Mouse (Mus musculus): ENCODE data around the gene Gm4303. TPM values are rescaled to one million over a fixed set of nuclear protein-coding genes. Genes with fewer than 3 reads are reported as not detected.
"Not testable (repeated sequence)": the region's sequence is repeated elsewhere in the genome, so short reads cannot be mapped to it uniquely, and the experiment has no call there.

Gene Gm4303
- not detected in 2 replicates for polyA plus RNA-seq (2014; fragmentation: Nextera tagmentation; extraction: Ambion mirVana)

- H3K4me1 ChIP-seq (replicated peaks; ENCODE audit: control insufficient read depth, insufficient read depth, low read length); H3K36me3 ChIP-seq (ENCODE audit: control insufficient read depth, insufficient read depth, low read length); H3K4me3 ChIP-seq (ENCODE audit: low read depth, low read length); H3K9me3 ChIP-seq (ENCODE audit: control insufficient read depth, low read length); H3K4me2 ChIP-seq (replicated peaks; ENCODE audit: low read depth, low read length); H3K27ac ChIP-seq (ENCODE audit: low read depth, low read length); H3K9ac ChIP-seq (ENCODE audit: low read depth, low read length); H3K27me3 ChIP-seq (ENCODE audit: control insufficient read depth, insufficient read depth, low read length); ATAC-seq (ENCODE audit: low FRiP score); DNase-seq (ENCODE audit: low spot score): not testable (repeated sequence)
- WGBS: no CpG with 5 or more reads among the region's 3 CpGs
Measured at GRCm38 (mm10) chr10:100345672-100346071, at the start of gene Gm4303. Gm4303 (plus strand) TSS chr10:100345972.

DNA sequence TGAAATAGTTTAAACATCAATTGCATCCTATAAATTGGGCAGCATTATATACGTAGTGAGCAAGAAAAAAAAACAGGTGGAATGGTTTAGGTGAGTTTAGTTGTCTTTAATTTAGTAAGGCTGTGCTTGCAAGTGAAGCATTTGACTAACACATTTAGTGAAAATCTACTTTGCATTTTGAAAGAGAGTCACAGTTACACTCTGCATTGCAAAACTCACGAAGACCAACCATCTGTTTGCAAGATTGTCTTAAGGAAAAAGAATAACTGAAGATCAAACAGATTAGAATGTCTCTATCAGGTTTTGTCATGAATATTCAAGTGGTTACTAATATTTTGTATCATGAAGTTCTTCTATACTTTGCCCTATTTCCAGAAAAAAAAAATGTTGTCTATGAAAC lies 49.7 kb upstream of the Gm4303 start:
- no peaks in the 10 kb centered on the region for H3K27me3 ChIP-seq (ENCODE audit: control insufficient read depth, insufficient read depth, low read length)
- H3K4me1 ChIP-seq (replicated peaks; ENCODE audit: control insufficient read depth, insufficient read depth, low read length): no peaks in the 10 kb centered on the region
- no peak overlapping the region for H3K9ac ChIP-seq (ENCODE audit: low read depth, low read length)
- 90% methylated on average over 2 of the region's 2 CpGs for WGBS
- no peaks in the 10 kb centered on the region for H3K36me3 ChIP-seq (ENCODE audit: control insufficient read depth, insufficient read depth, low read length)
- DNase-seq (ENCODE audit: low spot score) (no peak), ATAC-seq (ENCODE audit: low FRiP score) (no peak)
- H3K4me2 ChIP-seq (replicated peaks; ENCODE audit: low read depth, low read length): no peak overlapping the region
- H3K9me3 ChIP-seq (ENCODE audit: control insufficient read depth, low read length): no peaks in the 10 kb centered on the region
- no peak overlapping the region for H3K27ac ChIP-seq (ENCODE audit: low read depth, low read length)
- no peak overlapping the region for H3K4me3 ChIP-seq (ENCODE audit: low read depth, low read length)

DNA sequence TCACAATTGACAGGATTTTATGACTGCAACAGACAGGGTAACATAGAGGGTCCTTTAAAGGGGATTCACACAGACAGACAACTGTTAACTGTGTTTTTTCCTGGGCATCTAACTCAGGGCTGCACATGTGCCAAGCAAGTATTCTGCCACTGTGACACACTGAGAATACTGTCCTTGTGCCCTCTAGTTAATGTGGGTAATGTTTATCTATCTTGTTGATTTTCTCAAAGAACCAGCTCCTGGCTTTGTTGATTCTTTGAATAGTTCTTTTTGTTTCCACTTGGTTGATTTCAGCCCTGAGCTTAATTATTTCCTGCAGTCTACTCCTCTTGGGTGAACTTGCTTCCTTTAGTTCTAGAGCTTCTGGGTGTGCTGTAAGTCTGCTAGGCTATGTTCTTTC lies 45.7 kb upstream of the Gm4303 start:
- H3K4me2 ChIP-seq (replicated peaks; ENCODE audit: low read depth, low read length); DNase-seq (ENCODE audit: low spot score); H3K27me3 ChIP-seq (ENCODE audit: control insufficient read depth, insufficient read depth, low read length); H3K36me3 ChIP-seq (ENCODE audit: control insufficient read depth, insufficient read depth, low read length); H3K4me3 ChIP-seq (ENCODE audit: low read depth, low read length); H3K9me3 ChIP-seq (ENCODE audit: control insufficient read depth, low read length); ATAC-seq (ENCODE audit: low FRiP score); H3K9ac ChIP-seq (ENCODE audit: low read depth, low read length); H3K4me1 ChIP-seq (replicated peaks; ENCODE audit: control insufficient read depth, insufficient read depth, low read length); H3K27ac ChIP-seq (ENCODE audit: low read depth, low read length): not testable (repeated sequence)

- H3K27ac ChIP-seq (ENCODE audit: low read depth, low read length); H3K9ac ChIP-seq (ENCODE audit: low read depth, low read length); H3K4me1 ChIP-seq (replicated peaks; ENCODE audit: control insufficient read depth, insufficient read depth, low read length); H3K9me3 ChIP-seq (ENCODE audit: control insufficient read depth, low read length); H3K4me2 ChIP-seq (replicated peaks; ENCODE audit: low read depth, low read length); H3K36me3 ChIP-seq (ENCODE audit: control insufficient read depth, insufficient read depth, low read length); DNase-seq (ENCODE audit: low spot score); ATAC-seq (ENCODE audit: low FRiP score); H3K4me3 ChIP-seq (ENCODE audit: low read depth, low read length); H3K27me3 ChIP-seq (ENCODE audit: control insufficient read depth, insufficient read depth, low read length): not testable (repeated sequence)
- WGBS: no CpG with 5 or more reads among the region's 2 CpGs
Measured at GRCm38 (mm10) chr10:100335376-100335775, 10.4 kb upstream of the Gm4303 start, which contains the start of gene Gm4301. Gm4301 (plus strand) TSS chr10:100335676.

DNA sequence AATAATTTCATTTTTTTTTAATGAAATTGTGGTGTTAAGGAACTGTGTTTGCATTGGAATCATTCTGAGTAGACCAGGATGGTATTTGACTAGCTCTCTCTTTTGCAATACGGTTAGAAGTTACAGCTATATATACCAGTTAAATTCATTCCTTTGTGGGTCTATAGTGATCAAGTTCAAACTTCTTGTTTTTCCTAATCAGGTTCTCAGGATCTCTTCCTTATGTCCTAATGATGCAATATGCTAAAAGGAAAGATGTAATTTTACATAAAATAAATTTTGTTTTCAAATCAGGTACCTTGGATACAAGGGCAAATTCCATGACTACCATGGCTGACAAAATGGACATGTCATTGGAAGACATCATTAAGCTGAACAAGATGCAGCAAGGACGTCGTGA lies 5.2 kb upstream of the Gm4303 start, which contains the start of gene Gm4302:
Gene Gm4302 (plus strand): TSS at position 301 of the 400 bp plus-strand sequence.
- ATAC-seq (ENCODE audit: low FRiP score); H3K4me3 ChIP-seq (ENCODE audit: low read depth, low read length); H3K27me3 ChIP-seq (ENCODE audit: control insufficient read depth, insufficient read depth, low read length); H3K27ac ChIP-seq (ENCODE audit: low read depth, low read length); H3K4me2 ChIP-seq (replicated peaks; ENCODE audit: low read depth, low read length); H3K9me3 ChIP-seq (ENCODE audit: control insufficient read depth, low read length); DNase-seq (ENCODE audit: low spot score); H3K9ac ChIP-seq (ENCODE audit: low read depth, low read length); H3K4me1 ChIP-seq (replicated peaks; ENCODE audit: control insufficient read depth, insufficient read depth, low read length); H3K36me3 ChIP-seq (ENCODE audit: control insufficient read depth, insufficient read depth, low read length): not testable (repeated sequence)
- no CpG with 5 or more reads among the region's 3 CpGs for WGBS

DNA sequence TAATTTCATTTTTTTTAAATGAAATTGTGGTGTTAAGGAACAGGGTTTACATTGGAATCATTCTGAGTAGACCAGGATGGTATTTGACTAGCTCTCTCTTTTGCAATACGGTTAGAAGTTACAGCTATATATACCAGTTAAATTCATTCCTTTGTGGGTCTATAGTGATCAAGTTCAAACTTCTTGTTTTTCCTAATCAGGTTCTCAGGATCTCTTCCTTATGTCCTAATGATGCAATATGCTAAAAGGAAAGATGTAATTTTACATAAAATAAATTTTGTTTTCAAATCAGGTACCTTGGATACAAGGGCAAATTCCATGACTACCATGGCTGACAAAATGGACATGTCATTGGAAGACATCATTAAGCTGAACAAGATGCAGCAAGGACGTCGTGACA lies 5.0 kb downstream of the Gm4303 start, which contains the start of gene Gm4305:
Gene Gm4305 (plus strand): TSS at position 301 of the 400 bp plus-strand sequence.
- not testable (repeated sequence) for H3K27ac ChIP-seq (ENCODE audit: low read depth, low read length); H3K4me3 ChIP-seq (ENCODE audit: low read depth, low read length); H3K36me3 ChIP-seq (ENCODE audit: control insufficient read depth, insufficient read depth, low read length); DNase-seq (ENCODE audit: low spot score); ATAC-seq (ENCODE audit: low FRiP score); H3K27me3 ChIP-seq (ENCODE audit: control insufficient read depth, insufficient read depth, low read length); H3K9me3 ChIP-seq (ENCODE audit: control insufficient read depth, low read length); H3K9ac ChIP-seq (ENCODE audit: low read depth, low read length); H3K4me2 ChIP-seq (replicated peaks; ENCODE audit: low read depth, low read length); H3K4me1 ChIP-seq (replicated peaks; ENCODE audit: control insufficient read depth, insufficient read depth, low read length)
- no CpG with 5 or more reads among the region's 3 CpGs for WGBS

GRCm38 (mm10) chr10:100356841-100357240 lies 11.1 kb downstream of the Gm4303 start:
- H3K9me3 ChIP-seq (ENCODE audit: control insufficient read depth, low read length); ATAC-seq (ENCODE audit: low FRiP score); H3K4me2 ChIP-seq (replicated peaks; ENCODE audit: low read depth, low read length); H3K4me1 ChIP-seq (replicated peaks; ENCODE audit: control insufficient read depth, insufficient read depth, low read length); H3K27ac ChIP-seq (ENCODE audit: low read depth, low read length); H3K27me3 ChIP-seq (ENCODE audit: control insufficient read depth, insufficient read depth, low read length); H3K36me3 ChIP-seq (ENCODE audit: control insufficient read depth, insufficient read depth, low read length); H3K9ac ChIP-seq (ENCODE audit: low read depth, low read length); DNase-seq (ENCODE audit: low spot score); H3K4me3 ChIP-seq (ENCODE audit: low read depth, low read length): not testable (repeated sequence)
- 59% methylated on average over 1 of the region's 2 CpGs for WGBS

DNA sequence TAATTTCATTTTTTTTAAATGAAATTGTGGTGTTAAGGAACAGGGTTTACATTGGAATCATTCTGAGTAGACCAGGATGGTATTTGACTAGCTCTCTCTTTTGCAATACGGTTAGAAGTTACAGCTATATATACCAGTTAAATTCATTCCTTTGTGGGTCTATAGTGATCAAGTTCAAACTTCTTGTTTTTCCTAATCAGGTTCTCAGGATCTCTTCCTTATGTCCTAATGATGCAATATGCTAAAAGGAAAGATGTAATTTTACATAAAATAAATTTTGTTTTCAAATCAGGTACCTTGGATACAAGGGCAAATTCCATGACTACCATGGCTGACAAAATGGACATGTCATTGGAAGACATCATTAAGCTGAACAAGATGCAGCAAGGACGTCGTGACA lies 15.3 kb downstream of the Gm4303 start, which contains the start of gene Gm4307:
Gene Gm4307 (plus strand): TSS at position 301 of the 400 bp plus-strand sequence.
- not testable (repeated sequence) for ATAC-seq (ENCODE audit: low FRiP score); H3K27ac ChIP-seq (ENCODE audit: low read depth, low read length); H3K4me3 ChIP-seq (ENCODE audit: low read depth, low read length); DNase-seq (ENCODE audit: low spot score); H3K9me3 ChIP-seq (ENCODE audit: control insufficient read depth, low read length); H3K4me1 ChIP-seq (replicated peaks; ENCODE audit: control insufficient read depth, insufficient read depth, low read length); H3K27me3 ChIP-seq (ENCODE audit: control insufficient read depth, insufficient read depth, low read length); H3K9ac ChIP-seq (ENCODE audit: low read depth, low read length); H3K4me2 ChIP-seq (replicated peaks; ENCODE audit: low read depth, low read length); H3K36me3 ChIP-seq (ENCODE audit: control insufficient read depth, insufficient read depth, low read length)
- WGBS: no CpG with 5 or more reads among the region's 3 CpGs

DNA sequence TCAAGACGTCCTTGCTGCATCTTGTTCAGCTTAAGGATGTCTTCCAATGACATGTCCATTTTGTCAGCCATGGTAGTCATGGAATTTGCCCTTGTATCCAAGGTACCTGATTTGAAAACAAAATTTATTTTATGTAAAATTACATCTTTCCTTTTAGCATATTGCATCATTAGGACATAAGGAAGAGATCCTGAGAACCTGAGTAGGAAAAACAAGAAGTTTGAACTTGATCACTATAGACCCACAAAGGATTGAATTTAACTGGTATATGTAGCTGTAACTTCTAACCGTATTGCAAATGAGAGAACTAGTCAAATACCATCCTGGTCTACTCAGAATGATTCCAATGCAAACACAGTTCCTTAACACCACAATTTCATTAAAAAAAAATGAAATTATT lies 36.7 kb downstream of the Gm4303 start, which contains the start of gene Gm4312:
Gene Gm4312 (minus strand): TSS at position 101 of the 400 bp plus-strand sequence.
- not testable (repeated sequence) for H3K36me3 ChIP-seq (ENCODE audit: control insufficient read depth, insufficient read depth, low read length); H3K4me2 ChIP-seq (replicated peaks; ENCODE audit: low read depth, low read length); ATAC-seq (ENCODE audit: low FRiP score); H3K9ac ChIP-seq (ENCODE audit: low read depth, low read length); H3K4me1 ChIP-seq (replicated peaks; ENCODE audit: control insufficient read depth, insufficient read depth, low read length); H3K9me3 ChIP-seq (ENCODE audit: control insufficient read depth, low read length); H3K27me3 ChIP-seq (ENCODE audit: control insufficient read depth, insufficient read depth, low read length); H3K27ac ChIP-seq (ENCODE audit: low read depth, low read length); DNase-seq (ENCODE audit: low spot score); H3K4me3 ChIP-seq (ENCODE audit: low read depth, low read length)
- WGBS: no CpG with 5 or more reads among the region's 2 CpGs
